Mouse (Mus musculus) layer of hippocampus, adult 8-10 months (tissue): Measurements from ENCODE around the gene Ptprn2. TPM values are rescaled to one million over a fixed set of nuclear protein-coding genes. Genes with fewer than 3 reads are reported as not detected.

Source experiments
- DNase-seq, 2 experiments: peaks; one replicate each; pipeline ENCODE4 v3.0.0; 2022; ENCODE audit warnings: low spot score in 2 of 2
- total RNA-seq, 4 experiments: library from RNA; stranded (reverse); gene quantifications; 2 replicates each; pipeline ENCODE4 v1.2.4; 2022

Gene Ptprn2
- total RNA-seq, 4 experiments from 2014 or later = 279 to 314 (median 303) TPM

DNA sequence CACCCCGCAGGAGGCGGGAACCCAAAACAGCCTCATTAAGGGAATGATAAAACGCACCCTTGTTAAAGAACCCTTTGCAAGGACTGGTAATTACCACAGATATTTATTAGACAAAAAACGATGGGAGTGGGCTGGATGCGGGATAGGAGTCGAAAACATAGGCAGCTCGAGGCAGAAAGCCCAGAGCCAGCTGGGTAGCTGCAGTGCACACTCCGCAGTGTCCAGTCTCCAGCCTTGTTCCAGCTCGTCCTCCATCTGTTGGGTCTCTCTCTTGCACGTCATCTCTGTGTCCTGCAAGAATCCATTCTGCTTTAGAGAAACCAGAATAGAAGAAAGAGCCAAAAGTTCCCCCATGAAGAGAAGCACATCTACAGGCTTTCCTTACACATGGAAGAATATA lies 564.3 kb downstream of the Ptprn2 start:
- DNase-seq = no peak

DNA sequence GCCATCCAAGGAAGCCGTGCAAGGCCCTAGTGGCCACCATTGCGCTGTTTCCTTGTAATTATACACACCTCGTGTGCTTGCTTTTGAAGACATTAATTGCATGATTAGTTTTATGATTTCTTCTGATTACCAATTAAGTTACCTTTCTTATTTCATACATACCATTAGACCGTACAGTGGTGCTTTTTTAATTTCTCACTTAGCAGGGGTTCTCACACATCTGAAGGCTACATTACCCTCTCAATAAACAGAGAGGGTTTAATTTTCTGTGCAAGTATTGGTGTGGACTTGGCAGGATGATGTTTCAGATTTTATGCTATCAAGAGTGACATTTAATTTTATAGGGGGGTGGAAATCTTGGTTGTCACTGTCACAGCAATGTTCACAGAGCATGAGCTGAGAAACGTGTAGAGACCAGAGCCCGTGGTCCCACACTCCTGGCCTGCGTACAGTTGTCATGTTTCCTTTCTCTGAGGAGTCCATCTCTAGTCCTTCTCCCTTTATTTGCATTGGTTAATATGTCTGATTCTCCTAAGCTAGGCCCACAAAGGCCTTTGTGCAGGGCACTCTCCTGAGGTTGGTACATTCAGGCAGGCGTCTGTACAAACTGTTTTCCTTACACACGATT lies 567.8 kb downstream of the Ptprn2 start:
- DNase-seq = no peak

DNA sequence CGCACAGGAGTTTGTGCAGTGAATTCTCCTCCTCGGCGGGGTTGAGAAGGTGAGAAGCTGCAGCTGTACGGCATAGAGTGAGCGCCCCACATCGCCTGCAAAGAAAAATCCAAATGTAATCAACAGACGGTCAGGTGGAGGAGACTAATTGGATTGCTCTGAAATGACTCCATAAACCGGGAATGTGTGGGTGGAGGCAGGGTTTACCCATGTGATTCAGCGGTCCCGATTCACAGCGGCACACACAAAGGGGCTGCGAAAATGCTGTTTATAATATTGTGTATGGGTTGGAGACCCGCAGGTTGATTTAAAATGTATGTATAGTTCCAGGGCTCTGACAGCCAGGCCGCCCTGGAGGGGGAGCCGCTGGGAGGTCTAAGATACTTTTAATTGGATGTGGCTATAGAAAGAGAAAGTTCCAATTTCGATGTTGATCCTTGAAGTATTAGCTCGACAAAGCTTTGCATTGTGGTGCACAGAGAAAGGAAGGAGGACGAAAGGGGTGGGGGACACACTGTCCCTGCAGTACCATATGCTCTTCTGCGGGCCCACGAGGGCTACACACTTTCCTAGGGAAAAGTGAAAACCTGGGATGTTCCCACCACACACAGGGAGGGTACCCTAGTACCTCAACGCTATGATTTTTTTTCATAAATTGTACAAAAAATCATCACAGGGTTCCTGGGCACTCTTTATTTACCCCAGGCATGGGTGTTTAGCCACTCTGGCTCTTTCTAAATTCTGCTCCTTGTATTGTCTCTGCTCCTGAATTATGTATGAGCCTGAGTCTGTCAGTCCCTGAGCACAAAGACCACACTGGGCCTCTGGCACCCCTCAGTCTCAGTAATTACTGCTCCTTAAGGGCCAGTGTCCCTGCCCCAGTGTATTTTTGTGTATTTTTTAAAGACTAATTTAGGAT lies 568.6 kb downstream of the Ptprn2 start:
- DNase-seq = peak; percentile 34 to 35

DNA sequence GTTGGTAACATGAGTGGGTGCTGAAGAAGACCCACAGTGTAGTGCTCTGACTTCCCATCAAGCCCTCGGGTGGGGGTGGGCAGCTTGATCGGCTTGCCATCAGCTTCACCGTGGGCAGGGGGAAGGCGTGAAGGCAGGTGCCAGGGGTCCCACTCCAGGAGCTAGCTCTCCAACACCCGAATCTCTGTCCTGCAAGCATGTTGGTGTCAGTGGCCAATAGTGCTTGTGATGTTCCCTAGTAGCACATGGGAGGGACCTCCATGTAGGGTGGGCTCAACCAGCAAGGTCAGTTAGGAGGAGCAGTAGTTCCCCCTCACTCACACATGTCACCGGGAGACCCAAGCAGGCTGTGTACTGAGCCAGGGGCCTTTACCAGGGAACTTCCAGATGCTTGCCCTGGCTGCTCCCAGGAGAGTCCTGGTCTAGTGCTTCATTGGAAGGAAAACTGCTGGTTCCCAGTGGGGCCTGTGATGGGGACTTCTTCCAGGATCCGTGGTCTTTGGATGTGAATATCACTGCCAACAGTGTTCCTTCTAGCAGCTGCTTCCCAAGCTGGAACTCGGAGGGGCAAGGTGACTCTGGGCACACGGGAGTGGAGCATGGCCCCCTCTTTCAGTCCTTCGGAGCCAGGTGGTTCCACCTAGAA lies 569.5 kb downstream of the Ptprn2 start:
- DNase-seq = no peak

DNA sequence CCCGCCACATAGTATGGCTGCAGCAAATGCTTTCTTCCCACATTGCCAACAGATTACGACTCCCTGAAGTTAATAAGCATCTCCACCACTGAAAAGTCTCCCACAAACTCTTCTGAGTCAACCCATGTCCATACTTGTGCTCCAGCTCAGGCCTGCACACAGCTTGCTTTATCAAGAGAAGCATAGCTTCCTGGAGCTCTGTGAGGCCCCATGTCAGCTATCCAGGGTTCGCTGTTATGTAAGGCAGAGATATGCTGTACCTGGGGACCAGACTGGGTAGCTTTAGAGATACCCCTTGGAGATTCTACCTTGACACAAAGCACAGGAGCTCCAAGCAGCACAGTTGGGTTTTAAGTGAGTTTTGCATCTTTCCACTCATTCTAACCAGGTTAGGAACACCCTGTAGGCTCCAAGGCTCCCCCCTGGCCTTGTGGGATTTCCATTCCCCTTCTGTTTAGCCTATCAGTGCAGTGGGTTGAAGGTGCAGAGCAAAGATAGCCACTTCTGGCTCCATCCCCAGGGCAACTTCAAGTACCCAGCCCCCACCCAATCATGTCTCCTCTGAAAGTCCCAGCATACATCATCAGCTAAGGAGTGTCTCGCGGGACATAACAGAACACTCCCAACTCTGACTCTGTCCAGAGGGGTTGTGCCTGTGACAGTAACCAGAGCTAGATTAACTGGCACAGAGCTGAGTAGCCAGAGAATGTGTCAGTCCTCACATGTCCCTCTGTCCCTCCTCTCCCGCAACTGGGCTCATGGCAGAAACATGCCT lies 572.9 kb downstream of the Ptprn2 start:
- no peak for DNase-seq

DNA sequence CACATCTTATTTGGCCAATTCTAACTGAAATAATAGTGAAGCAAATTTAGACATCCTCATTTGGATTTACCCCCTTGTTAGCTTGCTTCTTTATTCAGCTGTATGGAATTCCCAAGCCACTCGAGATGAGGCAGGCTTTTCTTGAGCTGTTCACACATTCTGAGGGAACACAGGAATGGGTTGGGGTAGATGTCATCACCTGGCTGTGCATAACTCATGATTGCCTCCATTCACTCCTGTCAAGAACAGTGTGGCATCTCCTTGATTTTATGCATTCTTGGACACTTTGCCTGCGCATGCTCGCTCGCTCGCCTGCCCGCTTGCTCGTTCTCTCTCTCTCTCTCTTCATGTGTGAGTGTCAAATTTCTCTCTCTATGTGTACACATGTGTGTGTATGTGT lies 573.5 kb downstream of the Ptprn2 start:
- DNase-seq = no peak

DNA sequence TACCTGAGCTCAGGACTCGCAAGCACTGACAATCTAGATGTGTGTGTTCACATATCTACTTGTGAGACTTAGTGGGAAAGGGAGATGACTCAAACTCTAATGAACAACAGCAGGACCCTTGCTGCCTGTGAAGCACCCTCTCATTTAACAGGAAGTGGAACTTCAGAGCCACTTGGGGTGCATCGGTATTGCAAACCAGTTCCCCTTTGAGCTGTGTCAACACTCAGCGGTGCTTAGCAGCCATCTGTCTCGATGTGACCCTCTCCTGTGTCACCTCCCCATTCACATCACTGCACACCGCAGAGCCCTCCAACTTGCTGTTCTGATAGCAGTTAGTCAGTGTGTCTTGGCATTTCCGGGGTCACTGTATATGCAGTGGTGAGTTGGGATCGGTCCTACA lies 592.1 kb downstream of the Ptprn2 start:
- DNase-seq = no peak

DNA sequence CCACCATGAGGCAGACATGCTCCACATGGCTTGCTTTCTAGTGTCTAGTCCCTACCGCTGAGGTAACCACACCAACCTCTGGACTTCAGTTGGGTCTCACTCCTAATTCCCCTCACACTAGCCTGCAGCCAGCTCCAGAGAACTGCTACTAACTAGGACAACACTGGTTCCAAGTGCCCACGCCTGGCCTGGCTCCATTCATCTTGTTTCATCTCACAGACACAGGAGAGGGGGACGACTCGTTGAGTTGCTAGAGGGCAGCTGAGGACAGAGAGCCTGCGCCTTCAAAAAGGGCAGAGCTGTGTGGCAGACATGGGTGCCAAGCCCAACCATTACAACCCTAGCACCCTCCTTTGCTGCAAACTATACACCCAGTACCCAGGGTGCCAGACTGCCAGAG lies 593.4 kb downstream of the Ptprn2 start:
- no peak for DNase-seq

DNA sequence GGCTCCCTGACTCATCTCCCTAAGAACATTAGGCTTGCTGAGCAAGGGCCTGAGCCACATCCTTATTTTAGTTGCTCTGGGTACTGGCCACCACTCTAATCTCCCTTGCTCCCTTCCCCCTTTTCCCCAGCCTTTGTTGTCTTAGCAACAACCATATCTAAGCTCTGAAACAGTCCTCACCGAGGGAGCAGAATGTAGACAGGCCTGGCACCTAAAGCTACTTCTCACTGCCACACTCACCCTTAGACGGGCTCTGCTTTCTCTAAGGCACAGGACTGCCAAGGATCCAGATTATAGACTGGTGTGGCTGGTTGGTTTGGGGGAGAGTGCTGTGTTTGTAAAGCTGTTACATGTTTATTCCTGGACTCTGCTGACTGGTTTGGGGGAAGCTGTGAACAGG lies 594.2 kb downstream of the Ptprn2 start:
- no peak for DNase-seq

DNA sequence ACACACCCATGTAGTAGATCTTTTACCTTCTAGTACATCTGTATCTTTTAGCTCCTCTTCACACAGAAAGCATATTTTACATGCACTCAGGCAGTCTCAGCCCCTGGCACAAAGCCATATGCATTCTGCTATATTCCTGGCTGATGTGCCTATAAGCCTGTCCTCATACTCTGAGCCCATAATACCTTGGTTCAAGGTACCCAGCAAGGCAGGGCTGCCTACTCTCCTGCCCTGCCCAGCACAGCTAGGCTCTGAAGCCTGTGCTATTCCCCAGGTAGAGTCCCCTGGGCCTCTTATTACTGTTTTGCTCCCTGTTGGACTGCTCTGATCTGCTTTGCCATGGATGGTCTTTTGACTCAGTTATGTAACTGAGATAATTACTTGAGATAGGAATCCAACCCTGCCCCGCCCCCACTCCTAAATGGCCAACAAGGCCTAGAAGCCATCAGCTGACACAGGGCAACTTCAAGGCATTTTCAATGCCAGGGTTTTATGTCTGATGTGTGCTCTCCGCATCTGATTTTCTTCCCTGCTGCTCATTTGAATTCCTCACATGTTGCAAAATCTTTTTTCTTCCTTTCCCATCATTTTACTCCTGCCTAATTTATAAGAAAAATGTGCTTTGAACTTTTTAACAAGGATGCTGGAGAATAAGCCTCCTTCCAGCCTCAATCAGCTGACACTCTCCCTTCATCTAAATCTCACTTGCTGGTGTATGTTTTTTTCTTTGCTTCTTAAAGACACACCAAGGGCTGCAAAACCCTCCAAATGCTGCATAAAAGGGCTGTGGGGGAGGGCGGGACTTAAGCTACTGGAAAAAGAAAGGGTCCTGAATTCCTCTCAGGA lies 598.6 kb downstream of the Ptprn2 start:
- no peak for DNase-seq

DNA sequence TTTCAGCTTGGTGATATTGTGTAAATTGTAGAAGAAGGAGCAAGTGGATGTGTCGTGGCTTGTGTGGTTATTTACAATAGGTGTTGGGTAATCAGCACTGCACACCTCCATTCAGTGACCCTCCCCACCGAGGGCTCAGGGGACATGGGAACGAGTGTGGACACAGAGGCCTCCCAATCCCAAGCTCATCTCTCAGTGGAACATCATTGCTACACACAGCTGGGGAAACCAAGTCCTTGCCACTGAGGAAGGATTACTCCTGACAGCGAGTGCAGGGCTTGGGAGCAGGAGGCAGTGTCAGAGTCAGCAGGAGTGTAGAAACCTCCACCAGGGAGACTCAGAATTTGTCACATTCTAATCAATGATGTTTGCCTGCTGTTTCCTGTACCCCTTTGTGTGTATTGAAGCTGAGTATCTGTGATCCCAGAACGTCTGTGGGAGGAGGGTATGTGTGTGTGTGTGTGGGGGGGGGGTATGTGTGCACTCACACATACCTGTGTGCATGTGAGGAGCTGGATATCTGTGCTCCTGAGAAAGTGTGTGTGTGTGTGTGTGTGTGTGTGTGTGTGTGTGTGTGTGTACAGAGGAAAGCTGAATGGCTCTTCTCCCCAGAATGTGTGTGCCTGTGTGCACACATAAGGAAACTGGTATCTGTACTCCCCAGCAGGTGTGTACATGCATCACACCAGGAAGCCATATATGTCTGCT lies 599.3 kb downstream of the Ptprn2 start:
- no peak for DNase-seq

DNA sequence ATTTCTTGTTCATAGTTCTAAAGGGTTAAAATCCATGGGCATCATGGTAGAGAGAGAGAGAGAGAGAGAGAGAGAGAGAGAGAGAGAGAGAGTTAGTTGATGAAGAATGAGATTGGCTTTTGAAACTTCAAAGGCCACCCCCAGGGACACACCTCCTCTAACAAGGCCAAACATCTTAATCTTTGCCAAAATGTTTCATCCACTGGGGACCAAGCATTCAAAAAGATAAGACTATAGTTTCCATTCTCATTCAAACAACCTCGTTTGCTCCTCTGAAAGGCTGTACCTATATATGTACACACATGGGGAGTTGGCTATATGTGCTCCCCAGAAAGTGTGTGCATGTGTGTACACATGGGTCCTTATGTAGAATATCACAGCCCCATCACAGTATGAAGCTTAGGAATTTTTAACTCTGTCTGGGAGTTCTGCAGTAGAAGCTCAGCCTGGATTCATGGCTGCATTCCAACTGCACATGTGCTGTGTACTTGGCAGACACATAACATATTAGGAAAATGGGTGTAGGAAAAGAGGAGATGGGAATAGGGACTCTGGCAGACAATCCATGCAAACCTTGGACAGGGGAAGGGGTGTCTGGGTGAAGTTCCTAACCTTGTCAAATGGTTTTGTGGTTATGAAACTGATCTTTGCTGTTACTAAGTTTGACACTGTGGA lies 600.3 kb downstream of the Ptprn2 start:
- peak; percentile 49 to 69 for DNase-seq

DNA sequence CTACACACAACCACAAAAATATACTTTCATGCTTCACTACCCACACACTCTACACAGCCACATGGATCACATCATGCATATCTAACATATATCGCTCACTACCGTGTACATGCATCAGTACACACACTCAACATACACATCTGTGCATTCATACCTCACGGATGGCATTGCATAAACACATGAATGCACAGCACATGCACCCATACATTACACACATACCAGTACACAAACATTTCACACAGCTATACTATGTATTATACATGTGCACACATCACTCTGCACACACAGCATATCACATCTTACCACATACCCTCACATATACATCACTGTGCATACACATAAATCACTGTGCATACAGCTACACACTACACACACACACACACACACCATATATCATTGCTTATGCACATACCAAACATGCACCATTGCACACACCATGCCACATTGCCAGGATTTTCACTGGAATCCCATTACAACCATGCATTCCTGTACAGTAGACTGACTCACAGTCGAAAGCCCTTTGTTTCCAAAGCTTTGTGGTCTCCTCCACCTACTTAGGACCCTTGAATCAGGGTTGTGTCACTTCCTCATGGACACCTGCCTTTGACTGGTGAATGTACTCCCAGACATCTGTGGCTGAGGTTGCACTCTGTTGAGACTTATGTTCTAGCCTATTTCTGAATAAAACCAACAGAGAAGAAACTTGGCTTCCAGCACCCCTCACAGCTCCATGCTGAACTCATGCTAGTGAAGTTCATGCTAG lies 607.0 kb downstream of the Ptprn2 start:
- DNase-seq = no peak

DNA sequence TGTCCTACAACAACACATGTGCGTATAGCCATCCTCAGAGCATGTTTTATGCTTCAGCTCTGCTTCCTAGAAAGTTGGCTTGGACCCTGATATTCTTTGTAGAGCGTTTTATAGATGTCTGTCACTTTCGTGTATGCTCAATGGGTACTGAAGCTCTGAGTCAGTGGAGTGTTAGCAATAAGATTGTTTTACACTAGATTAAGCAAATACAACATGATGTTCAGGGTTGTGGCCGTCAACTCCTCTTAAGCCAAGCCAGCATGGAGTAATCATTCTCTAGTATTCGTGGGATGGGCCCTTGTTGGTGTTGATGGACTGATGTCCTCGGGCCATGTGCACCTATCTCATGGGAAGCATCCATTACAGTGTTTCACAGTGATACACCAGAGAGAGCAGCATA lies 610.4 kb downstream of the Ptprn2 start:
- no peak for DNase-seq

DNA sequence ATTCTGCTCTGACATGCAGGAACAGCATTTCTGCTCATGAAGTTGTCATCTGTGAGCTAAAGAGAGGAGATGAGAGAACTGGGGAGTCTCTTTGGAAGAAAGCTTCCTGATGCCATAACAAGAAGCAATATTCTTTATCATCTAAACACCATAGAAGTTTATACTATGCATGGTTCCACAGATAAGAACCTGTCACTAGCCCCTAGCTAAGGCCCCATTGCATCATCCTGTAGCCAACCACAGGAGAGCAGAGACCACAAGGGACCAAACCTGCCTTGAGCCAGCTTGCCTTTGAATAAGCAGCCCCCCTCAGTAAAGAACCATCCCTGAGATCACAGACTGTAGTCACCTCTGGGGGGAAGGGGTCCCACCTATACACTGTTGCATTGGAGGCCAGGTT lies 612.8 kb downstream of the Ptprn2 start:
- no peak for DNase-seq

DNA sequence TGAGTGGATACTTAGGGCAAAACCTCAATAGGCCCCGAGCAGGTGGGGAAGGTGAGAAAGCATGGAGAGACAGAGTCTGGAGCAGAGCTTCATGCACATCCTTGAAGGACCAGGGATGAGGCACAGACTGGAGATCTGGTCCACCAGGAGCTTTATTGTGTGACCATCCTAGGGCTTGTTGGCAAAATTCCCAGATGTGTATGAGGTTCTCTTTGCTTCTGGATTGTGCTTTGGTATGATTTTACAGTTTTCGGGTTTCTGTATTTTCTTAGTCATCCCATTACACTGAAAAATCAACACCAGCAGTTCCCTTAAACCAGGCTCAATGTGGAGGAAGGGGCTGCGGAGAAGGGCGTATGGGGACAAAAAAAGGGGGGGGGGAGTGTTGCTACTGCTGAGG lies 621.2 kb downstream of the Ptprn2 start:
- DNase-seq = no peak

DNA sequence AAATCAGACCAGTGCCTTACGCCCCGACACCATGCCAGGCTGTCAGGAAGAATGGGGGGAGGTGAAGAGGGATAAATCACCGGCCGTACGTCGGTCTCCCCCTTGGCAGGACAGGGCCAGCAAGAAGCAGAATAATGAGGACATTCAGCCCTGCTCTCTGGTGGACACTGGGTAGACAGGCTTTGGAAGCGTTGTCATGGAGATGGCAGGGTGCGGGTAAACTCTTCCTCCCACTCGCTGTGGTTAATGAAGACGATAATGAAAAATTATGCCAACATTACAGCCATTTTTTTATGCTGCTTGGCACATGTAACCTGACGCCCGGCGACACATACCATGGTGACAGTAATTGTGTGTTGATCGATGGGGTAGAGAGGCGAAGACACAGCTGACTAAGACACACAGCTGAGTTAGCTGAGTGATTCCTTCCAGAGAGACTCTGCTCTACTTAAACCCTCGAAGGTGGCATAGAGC lies 621.7 kb downstream of the Ptprn2 start:
- DNase-seq = peak; percentile 61 to 78

DNA sequence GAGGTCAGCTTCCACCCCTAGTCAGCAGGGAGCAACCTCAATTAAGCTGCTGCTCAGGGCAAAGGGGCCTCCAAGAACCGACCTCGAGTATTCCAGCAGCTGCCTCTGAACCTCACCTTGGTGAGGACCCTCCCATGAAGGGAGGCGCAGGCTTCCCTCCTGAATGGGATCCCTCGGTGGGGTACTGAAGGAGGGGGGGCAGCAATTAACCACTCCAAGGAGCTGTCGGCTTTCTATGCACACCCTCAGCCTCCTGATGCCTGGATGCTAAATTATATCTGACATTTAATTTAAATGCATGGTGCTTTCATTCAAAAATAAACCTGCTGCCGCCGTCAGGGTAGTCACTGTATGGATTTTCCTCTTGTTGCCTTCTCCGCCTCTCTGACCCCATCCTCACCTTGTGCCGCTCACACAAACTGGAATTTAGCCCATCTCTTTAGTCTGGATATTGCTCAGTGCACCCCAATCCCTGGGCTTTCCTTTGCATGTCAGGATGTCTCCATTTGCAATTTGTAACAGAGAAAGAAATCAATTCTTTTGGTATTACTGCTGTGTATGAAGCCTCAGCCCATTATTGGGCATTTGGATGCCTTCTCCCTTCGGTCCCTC lies 629.8 kb downstream of the Ptprn2 start:
- no peak for DNase-seq
